Mouse (Mus musculus): ENCODE results near the gene Enc1.

DNA sequence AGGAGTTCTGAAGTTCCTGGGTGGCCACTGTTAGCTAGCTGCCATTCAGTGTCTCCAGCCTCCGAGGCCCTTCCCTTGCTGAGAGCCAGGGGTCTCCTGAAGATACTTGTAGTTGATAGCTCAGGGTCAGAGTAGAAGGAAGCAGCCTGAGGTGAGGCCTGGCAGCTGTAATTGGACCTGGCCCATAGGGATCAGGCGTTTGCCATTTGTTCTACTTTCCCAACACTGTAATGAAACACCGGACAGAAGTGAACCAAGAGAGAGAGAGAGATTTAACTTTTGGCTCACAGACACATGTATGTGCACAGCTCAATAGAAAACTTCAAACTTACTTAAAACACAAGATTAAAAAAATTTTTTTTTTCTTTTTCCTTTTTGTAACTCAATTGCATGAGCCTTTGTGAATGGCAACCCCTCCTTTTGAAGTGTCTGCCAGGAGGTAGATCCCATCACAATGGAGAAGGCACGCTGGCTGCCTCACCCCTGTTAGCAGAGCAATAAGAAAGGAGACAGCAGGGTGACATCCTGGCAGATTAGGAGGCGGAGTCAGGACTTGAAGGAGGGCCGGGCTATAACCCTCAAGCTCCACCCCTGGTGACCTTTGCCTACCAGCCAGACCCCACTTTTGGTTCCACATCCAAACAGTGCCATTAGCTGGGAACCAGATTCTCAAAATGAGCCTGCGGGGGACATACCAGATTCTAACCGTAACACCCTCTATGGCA, 19.7 kb downstream of the Enc1 start:
- TF ChIP-seq CTCF (IDR thresholded peaks at IDR 0.05; ENCODE audit: control insufficient read depth, insufficient read depth, low read length) (no peak), POLR2A (IDR thresholded peaks at IDR 0.05; ENCODE audit: borderline replicate concordance, control insufficient read depth, low read depth, low read length) (no peak)

Measured in bone marrow, adult 2 months (tissue).